Mouse (Mus musculus): ENCODE results near the gene Snrnp25. TPM values are rescaled to one million over a fixed set of nuclear protein-coding genes. Genes with fewer than 3 reads are reported as not detected.
A peak's percentile ranks its signal among the peaks of the same experiment; 100 is the strongest.

Gene Snrnp25
- polyA plus RNA-seq, 1 experiment from 2014 or later = 64.9 TPM

GRCm38 (mm10) chr11:32181973-32182868 lies 23.0 kb upstream of the Snrnp25 start:
- H3K9me3 ChIP-seq (replicated peaks) = no peaks in the 10 kb centered on the region
- WGBS = 51% methylated on average over 23 of the region's 25 CpGs
- ATAC-seq = peak; percentile 83

GRCm38 (mm10) chr11:32184469-32184868 lies 20.7 kb upstream of the Snrnp25 start:
- Histone ChIP-seq H3K4me2 (no peak overlapping the region), H3K4me3 (no peak overlapping the region), H3K27ac (no peak overlapping the region), H3K9ac (no peak overlapping the region), H3K36me3 (ENCODE audit: poor library complexity, severe bottlenecking) (no peaks in the 10 kb centered on the region), H3K9me3 (replicated peaks) (no peaks in the 10 kb centered on the region), H3K4me1 (no peaks in the 10 kb centered on the region), H3K27me3 (0 out of 2 replicates have a peak, but pooled peaks cover 3% of the 10 kb centered on the region)
- ATAC-seq = no peak
- 91% methylated on average over 8 of the region's 8 CpGs for WGBS

More at GRCm38 (mm10) chr11:32181973-32182868, 23.0 kb upstream of the Snrnp25 start:
- H3K9ac ChIP-seq = no peak overlapping the region
- no peak overlapping the region for H3K4me2 ChIP-seq
- 0 out of 2 replicates have a peak, but pooled peaks cover 3% of the 10 kb centered on the region for H3K27me3 ChIP-seq
- no peak overlapping the region for H3K27ac ChIP-seq
- no peaks in the 10 kb centered on the region for H3K4me1 ChIP-seq
- no peaks in the 10 kb centered on the region for H3K36me3 ChIP-seq (ENCODE audit: poor library complexity, severe bottlenecking)
- no peak overlapping the region for H3K4me3 ChIP-seq

- Histone ChIP-seq H3K4me1 (no peaks in the 10 kb centered on the region), H3K9ac (no peak overlapping the region), H3K27me3 (0 out of 2 replicates have a peak, but pooled peaks cover 3% of the 10 kb centered on the region), H3K36me3 (ENCODE audit: poor library complexity, severe bottlenecking) (no peaks in the 10 kb centered on the region), H3K4me3 (no peak overlapping the region), H3K27ac (no peak overlapping the region), H3K4me2 (no peak overlapping the region), H3K9me3 (replicated peaks) (no peaks in the 10 kb centered on the region)
- ATAC-seq = no peak
- WGBS = 84% methylated on average over 3 of the region's 3 CpGs
Observed at GRCm38 (mm10) chr11:32186031-32186430, 19.2 kb upstream of the Snrnp25 start.

- Histone ChIP-seq H3K4me1 (no peaks in the 10 kb centered on the region), H3K9ac (no peak overlapping the region), H3K9me3 (replicated peaks) (no peaks in the 10 kb centered on the region), H3K36me3 (ENCODE audit: poor library complexity, severe bottlenecking) (no peaks in the 10 kb centered on the region), H3K27me3 (no peaks in the 10 kb centered on the region), H3K27ac (no peak overlapping the region), H3K4me3 (no peak overlapping the region), H3K4me2 (no peak overlapping the region)
- no peak for ATAC-seq
- WGBS = 89% methylated on average over 4 of the region's 4 CpGs
Observed at GRCm38 (mm10) chr11:32187256-32187655, 18.0 kb upstream of the Snrnp25 start.

GRCm38 (mm10) chr11:32188881-32189280 lies 16.3 kb upstream of the Snrnp25 start:
- H3K9ac ChIP-seq = no peak overlapping the region
- H3K4me2 ChIP-seq = no peak overlapping the region
- H3K36me3 ChIP-seq (ENCODE audit: poor library complexity, severe bottlenecking) = no peaks in the 10 kb centered on the region
- no peaks in the 10 kb centered on the region for H3K27me3 ChIP-seq
- no peaks in the 10 kb centered on the region for H3K9me3 ChIP-seq (replicated peaks)
- no peak overlapping the region for H3K4me3 ChIP-seq
- H3K27ac ChIP-seq = no peak overlapping the region
- no peaks in the 10 kb centered on the region for H3K4me1 ChIP-seq
- no peak for ATAC-seq
- WGBS = 88% methylated on average over 12 of the region's 12 CpGs

- 73% methylated on average over 5 of the region's 5 CpGs for WGBS
- Histone ChIP-seq H3K4me2 (no peak overlapping the region), H3K4me1 (no peaks in the 10 kb centered on the region), H3K9me3 (replicated peaks) (no peaks in the 10 kb centered on the region), H3K36me3 (ENCODE audit: poor library complexity, severe bottlenecking) (no peaks in the 10 kb centered on the region), H3K9ac (no peak overlapping the region), H3K4me3 (no peak overlapping the region), H3K27me3 (no peaks in the 10 kb centered on the region), H3K27ac (no peak overlapping the region)
- ATAC-seq = no peak
Observed at GRCm38 (mm10) chr11:32189434-32189833, 15.8 kb upstream of the Snrnp25 start.

- no peaks in the 10 kb centered on the region for H3K36me3 ChIP-seq (ENCODE audit: poor library complexity, severe bottlenecking)
- ATAC-seq = no peak
- WGBS = 78% methylated on average over 9 of the region's 9 CpGs
Observed at GRCm38 (mm10) chr11:32190119-32190518, 15.1 kb upstream of the Snrnp25 start.

GRCm38 (mm10) chr11:32190603-32191110 lies 14.6 kb upstream of the Snrnp25 start:
- no peaks in the 10 kb centered on the region for H3K9me3 ChIP-seq (replicated peaks)
- WGBS = 77% methylated on average over 13 of the region's 13 CpGs
- H3K4me1 ChIP-seq = no peaks in the 10 kb centered on the region
- no peak for ATAC-seq
- no peaks in the 10 kb centered on the region for H3K27me3 ChIP-seq
- no peak overlapping the region for H3K4me2 ChIP-seq
- H3K27ac ChIP-seq = no peak overlapping the region
- H3K36me3 ChIP-seq (ENCODE audit: poor library complexity, severe bottlenecking) = no peaks in the 10 kb centered on the region
- no peak overlapping the region for H3K4me3 ChIP-seq
- no peak overlapping the region for H3K9ac ChIP-seq

More at GRCm38 (mm10) chr11:32190119-32190518, 15.1 kb upstream of the Snrnp25 start:
- H3K9me3 ChIP-seq (replicated peaks) = no peaks in the 10 kb centered on the region
- H3K4me1 ChIP-seq = no peaks in the 10 kb centered on the region
- no peak overlapping the region for H3K4me2 ChIP-seq
- H3K27ac ChIP-seq = no peak overlapping the region
- no peak overlapping the region for H3K9ac ChIP-seq
- H3K4me3 ChIP-seq = no peak overlapping the region
- no peaks in the 10 kb centered on the region for H3K27me3 ChIP-seq

- 96% methylated on average over 10 of the region's 10 CpGs for WGBS
- no peak overlapping the region for H3K27ac ChIP-seq
- no peaks in the 10 kb centered on the region for H3K4me1 ChIP-seq
- H3K4me2 ChIP-seq = no peak overlapping the region
- no peaks in the 10 kb centered on the region for H3K36me3 ChIP-seq (ENCODE audit: poor library complexity, severe bottlenecking)
- H3K27me3 ChIP-seq = no peaks in the 10 kb centered on the region
- H3K9ac ChIP-seq = no peak overlapping the region
- H3K9me3 ChIP-seq (replicated peaks) = no peaks in the 10 kb centered on the region
- H3K4me3 ChIP-seq = no peak overlapping the region
- no peak for ATAC-seq
Observed at GRCm38 (mm10) chr11:32193156-32193555, 12.1 kb upstream of the Snrnp25 start.

GRCm38 (mm10) chr11:32194086-32194485 lies 11.1 kb upstream of the Snrnp25 start:
- no peaks in the 10 kb centered on the region for H3K36me3 ChIP-seq (ENCODE audit: poor library complexity, severe bottlenecking)

GRCm38 (mm10) chr11:32194626-32195025 lies 10.6 kb upstream of the Snrnp25 start:
- no peaks in the 10 kb centered on the region for H3K4me1 ChIP-seq
- WGBS = 85% methylated on average over 5 of the region's 5 CpGs
- no peaks in the 10 kb centered on the region for H3K9me3 ChIP-seq (replicated peaks)
- no peak overlapping the region for H3K4me3 ChIP-seq
- H3K27me3 ChIP-seq = no peaks in the 10 kb centered on the region
- no peaks in the 10 kb centered on the region for H3K36me3 ChIP-seq (ENCODE audit: poor library complexity, severe bottlenecking)
- no peak overlapping the region for H3K4me2 ChIP-seq
- no peak for ATAC-seq
- H3K27ac ChIP-seq = no peak overlapping the region
- H3K9ac ChIP-seq = no peak overlapping the region

More at GRCm38 (mm10) chr11:32194086-32194485, 11.1 kb upstream of the Snrnp25 start:
- no peak overlapping the region for H3K4me2 ChIP-seq
- H3K4me3 ChIP-seq = no peak overlapping the region
- ATAC-seq = no peak
- H3K9me3 ChIP-seq (replicated peaks) = no peaks in the 10 kb centered on the region
- 86% methylated on average over 10 of the region's 10 CpGs for WGBS
- H3K27ac ChIP-seq = no peak overlapping the region
- H3K27me3 ChIP-seq = no peaks in the 10 kb centered on the region
- no peak overlapping the region for H3K9ac ChIP-seq
- H3K4me1 ChIP-seq = no peaks in the 10 kb centered on the region

GRCm38 (mm10) chr11:32195867-32196540 lies 9.2 kb upstream of the Snrnp25 start:
- 22% methylated on average over 11 of the region's 11 CpGs for WGBS
- H3K9ac ChIP-seq = no peak overlapping the region

More at GRCm38 (mm10) chr11:32195867-32196540, 9.2 kb upstream of the Snrnp25 start:
- Histone ChIP-seq H3K4me3 (no peak overlapping the region), H3K9me3 (replicated peaks) (no peaks in the 10 kb centered on the region), H3K4me2 (no peak overlapping the region), H3K27me3 (no peaks in the 10 kb centered on the region), H3K4me1 (no peaks in the 10 kb centered on the region), H3K27ac (no peak overlapping the region), H3K36me3 (ENCODE audit: poor library complexity, severe bottlenecking) (no peaks in the 10 kb centered on the region)
- no peak for ATAC-seq

Measured in forebrain, embryonic 13.5 days (tissue).